Mouse (Mus musculus) cerebellum, adult 2 months (tissue): ENCODE measurements at regions not wholly inside any gene's neighbourhood (a gene's known extent, or its start where the extent isn't known, plus 50 kb on each side); places are given as distances from the start of the nearest gene placed in this dataset.

Experiments used
- CTCF ChIP-seq: fragments of 200-500 bp; IDR thresholded peaks from 2 replicates; pipeline ENCODE4 v1.5.1; 2011; ENCODE audit warnings: low read depth, mild to moderate bottlenecking, control low read depth, low read length, moderate library complexity, borderline replicate concordance; ENCODE audit not compliant: insufficient read depth
- POLR2A ChIP-seq: fragments of 200-500 bp; IDR thresholded peaks from 2 replicates; pipeline ENCODE4 v1.6.1; 2011; ENCODE audit warnings: low read length, control low read depth, borderline replicate concordance; ENCODE audit not compliant: insufficient read depth

GRCm38 (mm10) chr5:112020882-112021281, 231.4 kb downstream of the Cryba4 start:
- TF ChIP-seq CTCF (no peak), POLR2A (no peak)
